Mouse (Mus musculus) urinary bladder, postnatal 0 days (tissue): ENCODE data around the gene Adh7. TPM values are rescaled to one million over a fixed set of nuclear protein-coding genes. Genes with fewer than 3 reads are reported as not detected.

Source experiments
- polyA plus RNA-seq: library from polyadenylated mRNA; unstranded; fragments of >200 nt; fragmentation: Nextera tagmentation; extraction: Ambion mirVana; gene quantifications from 2 replicates; pipeline ENCODE4 v1.2.1, GENCODE M21; 2015

Gene Adh7
- 2.0 and 2.9 TPM in 2 replicates for polyA plus RNA-seq

GRCm38 (mm10) chr3:138217631-138218264 lies at the start of gene Adh7:
Gene Adh7 (plus strand): TSS chr3:138217760.

DNA sequence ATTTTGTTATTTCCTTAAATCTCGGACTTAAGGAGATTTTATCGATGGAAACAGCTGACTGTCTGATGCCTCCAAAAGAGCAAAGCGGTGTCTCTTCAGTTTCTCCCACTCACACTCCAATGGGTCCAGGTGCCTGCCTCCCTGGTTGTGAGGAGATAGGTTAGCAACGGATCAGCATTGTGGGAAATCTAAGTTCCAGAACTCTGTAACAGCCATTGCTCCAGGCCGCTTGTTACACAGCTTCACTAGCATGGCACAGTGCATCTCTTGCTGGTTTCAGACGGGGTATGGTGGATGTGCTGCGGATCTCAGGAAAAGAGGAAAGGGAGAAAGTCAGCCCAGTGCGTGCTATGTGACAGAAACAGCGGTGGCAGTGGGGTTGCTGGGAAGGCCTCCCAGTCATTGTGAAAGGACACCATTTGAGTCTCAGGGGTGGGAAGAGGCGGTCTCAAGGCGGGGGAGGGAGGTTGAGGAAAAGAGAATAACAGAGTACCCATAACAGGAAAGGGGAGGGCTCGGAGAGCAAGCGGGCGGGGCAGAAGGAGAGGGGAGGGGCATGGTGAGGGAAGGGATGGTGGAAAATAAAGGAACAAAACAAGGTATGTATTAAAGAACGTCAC lies 23.8 kb upstream of the Adh7 start, which contains the start of gene 4930579F01Rik:
4930579F01Rik (minus strand) TSS at position 143 of the 620 bp plus-strand sequence.

GRCm38 (mm10) chr3:138260721-138261669 lies 43.4 kb downstream of the Adh7 start, which contains the start of gene Adh1:
Gene Adh1 (plus strand): TSS chr3:138260991.

Other genes starting within 250 kb of the Adh7 start
- gene Dapp1, start 236.2 kb upstream of the Adh7 start, polyA plus RNA-seq, result 8.7 and 10.6 TPM in 2 replicates
- 0.07 and 0.08 TPM in 2 replicates for gene 1110002E22Rik, start 152.7 kb upstream of the Adh7 start, polyA plus RNA-seq
- gene Gm5105, start 150.4 kb upstream of the Adh7 start, polyA plus RNA-seq, result 0.21 TPM in 1 of 2 replicates, not detected in the other
- gene Trmt10a, start 74.3 kb upstream of the Adh7 start, polyA plus RNA-seq, result 5.0 and 7.9 TPM in 2 replicates
- 3.5 and 3.7 TPM in 2 replicates for gene Mttp, start 72.8 kb upstream of the Adh7 start, polyA plus RNA-seq
- gene 4930579F01Rik, start 23.9 kb upstream of the Adh7 start, polyA plus RNA-seq, result not detected in 2 replicates
- gene Adh1, start 43.2 kb downstream of the Adh7 start, polyA plus RNA-seq, result 675 and 751 TPM in 2 replicates
- 0.31 and 0.34 TPM in 2 replicates for gene Adh6a, start 95.5 kb downstream of the Adh7 start, polyA plus RNA-seq
- gene Adh6b, start 124.0 kb downstream of the Adh7 start, polyA plus RNA-seq, result 0.24 TPM in 1 of 2 replicates, not detected in the other
- not detected in 2 replicates for gene Adh4, start 197.7 kb downstream of the Adh7 start, polyA plus RNA-seq
- gene Adh5, start 225.3 kb downstream of the Adh7 start, polyA plus RNA-seq, result 109 and 120 TPM in 2 replicates